In genomic region chr10:60220042-60220523, GRCm38 (mm10) we compare ENCODE assay signal across 10 mouse cellular contexts. TPM values are rescaled to one million over a fixed set of nuclear protein-coding genes. Genes with fewer than 3 reads are reported as not detected.
A peak's percentile ranks its signal among the peaks of the same experiment; 100 is the strongest.
DNase-seq lines count a peak whose midpoint lies in the region; ATAC-seq and TF ChIP-seq lines count a peak whose summit lies in the region.
"Had no signal": no experiment of that assay in that cellular context is flagged by ENCODE, and none has a peak within 500 bp of the region (broad histone marks: within the 10 kb centered on the region; RNA-seq: fewer than 3 reads in every experiment).

No protein-coding gene starts in this region.

- WGBS in forebrain, embryonic 12.5 days = 66% methylated on average over 5 of the region's 5 CpGs
- 72% methylated on average over 5 of the region's 5 CpGs for WGBS in forebrain, postnatal 0 days
- 75% methylated on average over 5 of the region's 5 CpGs for WGBS in midbrain, embryonic 10.5 days
- WGBS in midbrain, embryonic 16.5 days = 75% methylated on average over 5 of the region's 5 CpGs
- 76% methylated on average over 5 of the region's 5 CpGs for WGBS in limb, embryonic 13.5 days
- WGBS in stomach, embryonic 14.5 days = 77% methylated on average over 5 of the region's 5 CpGs

- H3K27me3 ChIP-seq in forebrain, embryonic 12.5 days = no peaks in the 10 kb centered on the region; the same call in 1 of the 2 replicates
- H3K27me3 ChIP-seq in forebrain, postnatal 0 days (ENCODE audit: insufficient read depth, low read length) = no peaks in the 10 kb centered on the region
- H3K27me3 ChIP-seq in midbrain, embryonic 10.5 days (ENCODE audit: low read depth, poor library complexity, severe bottlenecking) = peaks cover 45% of the 10 kb centered on the region
- H3K27me3 ChIP-seq in midbrain, embryonic 16.5 days (ENCODE audit: control insufficient read depth, insufficient read depth, low read depth, low read length) = peaks cover 11% of the 10 kb centered on the region
- no peaks in the 10 kb centered on the region; the same call in 1 of the 2 replicates for H3K27me3 ChIP-seq in limb, embryonic 13.5 days
- no peaks in the 10 kb centered on the region for H3K27me3 ChIP-seq in stomach, embryonic 14.5 days (ENCODE audit: control insufficient read depth, insufficient read depth, low read length)

- no peak for ATAC-seq in forebrain, embryonic 12.5 days (ENCODE audit: low FRiP score)
- no peak for ATAC-seq in forebrain, postnatal 0 days
- ATAC-seq in midbrain, embryonic 16.5 days = no peak
- no peak for ATAC-seq in limb, embryonic 13.5 days (ENCODE audit: low FRiP score, low read depth)
- ATAC-seq in stomach, embryonic 14.5 days (ENCODE audit: insufficient number of reproducible peaks, insufficient read depth, low FRiP score, low read depth) = no peak

- TF ChIP-seq CTCF in forebrain, postnatal 0 days (IDR thresholded peaks at IDR 0.05; ENCODE audit: low read depth) = no peak

- no peak overlapping the region; the same call in 1 of the 2 replicates for H3K4me3 ChIP-seq in forebrain, embryonic 12.5 days (replicated peaks)
- no peak overlapping the region for H3K4me3 ChIP-seq in forebrain, postnatal 0 days (ENCODE audit: low read depth, low read length)
- peak overlapping the region; percentile 92; the same call in 1 of the 2 replicates for H3K4me3 ChIP-seq in midbrain, embryonic 10.5 days
- H3K4me3 ChIP-seq in midbrain, embryonic 16.5 days (ENCODE audit: low read depth, low read length) = no peak overlapping the region
- H3K4me3 ChIP-seq in limb, embryonic 13.5 days = peak overlapping the region; percentile 74
- no peak overlapping the region for H3K4me3 ChIP-seq in stomach, embryonic 14.5 days (ENCODE audit: low read depth, low read length)

- no peaks in the 10 kb centered on the region for H3K36me3 ChIP-seq in forebrain, embryonic 12.5 days (replicated peaks)
- H3K36me3 ChIP-seq in forebrain, postnatal 0 days (ENCODE audit: insufficient read depth) = no peaks in the 10 kb centered on the region
- H3K36me3 ChIP-seq in midbrain, embryonic 10.5 days = no peaks in the 10 kb centered on the region
- no peaks in the 10 kb centered on the region for H3K36me3 ChIP-seq in midbrain, embryonic 16.5 days (ENCODE audit: control insufficient read depth, insufficient read depth, low read length)
- H3K36me3 ChIP-seq in limb, embryonic 13.5 days = no peaks in the 10 kb centered on the region; the same call in 1 of the 2 replicates
- no peaks in the 10 kb centered on the region for H3K36me3 ChIP-seq in stomach, embryonic 14.5 days (ENCODE audit: control insufficient read depth, insufficient read depth, low read length)

- H3K4me1 ChIP-seq in forebrain, embryonic 12.5 days = peaks cover 43% of the 10 kb centered on the region
- H3K4me1 ChIP-seq in forebrain, postnatal 0 days (ENCODE audit: insufficient read depth) = 0 out of 2 replicates have a peak, but pooled peaks cover 5% of the 10 kb centered on the region
- peaks cover 37% of the 10 kb centered on the region for H3K4me1 ChIP-seq in midbrain, embryonic 10.5 days
- peaks cover 12% of the 10 kb centered on the region for H3K4me1 ChIP-seq in midbrain, embryonic 16.5 days (ENCODE audit: control insufficient read depth, insufficient read depth, low read length)
- H3K4me1 ChIP-seq in limb, embryonic 13.5 days = peaks cover 42% of the 10 kb centered on the region
- peaks cover 28% of the 10 kb centered on the region; the same call in 1 of the 2 replicates for H3K4me1 ChIP-seq in stomach, embryonic 14.5 days (ENCODE audit: control insufficient read depth, insufficient read depth, low read length)

- no peak overlapping the region for H3K27ac ChIP-seq in forebrain, embryonic 12.5 days
- H3K27ac ChIP-seq in forebrain, postnatal 0 days (ENCODE audit: low read depth, low read length) = no peak overlapping the region
- peak overlapping the region; percentile 93; the same call in 1 of the 2 replicates for H3K27ac ChIP-seq in midbrain, embryonic 10.5 days (replicated peaks)
- H3K27ac ChIP-seq in midbrain, embryonic 16.5 days (ENCODE audit: low read length) = no peak overlapping the region
- peak overlapping the region; percentile 85; the same call in 1 of the 2 replicates for H3K27ac ChIP-seq in limb, embryonic 13.5 days
- H3K27ac ChIP-seq in stomach, embryonic 14.5 days (ENCODE audit: low read length) = no peak overlapping the region

- no peaks in the 10 kb centered on the region for H3K9me3 ChIP-seq in forebrain, embryonic 12.5 days
- no peaks in the 10 kb centered on the region for H3K9me3 ChIP-seq in forebrain, postnatal 0 days (ENCODE audit: low read length)
- H3K9me3 ChIP-seq in midbrain, embryonic 10.5 days (replicated peaks) = no peaks in the 10 kb centered on the region
- no peaks in the 10 kb centered on the region for H3K9me3 ChIP-seq in midbrain, embryonic 16.5 days (replicated peaks; ENCODE audit: control insufficient read depth, low read length, poor library complexity, severe bottlenecking)
- 0 out of 2 replicates have a peak, but pooled peaks cover 6% of the 10 kb centered on the region for H3K9me3 ChIP-seq in limb, embryonic 13.5 days
- H3K9me3 ChIP-seq in stomach, embryonic 14.5 days (ENCODE audit: control insufficient read depth, low read depth, low read length) = no peaks in the 10 kb centered on the region

- no peak overlapping the region for H3K9ac ChIP-seq in forebrain, embryonic 12.5 days
- no peak overlapping the region for H3K9ac ChIP-seq in forebrain, postnatal 0 days
- no peak overlapping the region for H3K9ac ChIP-seq in midbrain, embryonic 16.5 days (ENCODE audit: low read depth, low read length)
- H3K9ac ChIP-seq in limb, embryonic 13.5 days = peak overlapping the region; percentile 89; the same call in 1 of the 2 replicates
- H3K9ac ChIP-seq in stomach, embryonic 14.5 days (replicated peaks; ENCODE audit: low read depth, low read length) = no peak overlapping the region

- no peak for DNase-seq in forebrain, postnatal 0 days
- DNase-seq in midbrain, embryonic 10.5 days (ENCODE audit: low spot score) = no peak
- no peak for DNase-seq in right cerebral cortex, postnatal 10 days (ENCODE audit: low spot score in 2 of 2)
- no peak for DNase-seq in retina, embryonic 14.5 days (ENCODE audit: low spot score)
- DNase-seq: adrenal gland, postnatal 25 days; cerebellum, adult 2 months had no signal

- peak overlapping the region; percentile 89; the same call in 1 of the 2 replicates for H3K4me2 ChIP-seq in forebrain, embryonic 12.5 days
- H3K4me2 ChIP-seq in forebrain, postnatal 0 days (ENCODE audit: low read depth) = no peak overlapping the region
- no peak overlapping the region for H3K4me2 ChIP-seq in midbrain, embryonic 16.5 days (ENCODE audit: low read length)
- peak overlapping the region; percentile 86 for H3K4me2 ChIP-seq in limb, embryonic 13.5 days (replicated peaks)
- peak overlapping the region; percentile 63; the same call in 1 of the 2 replicates for H3K4me2 ChIP-seq in stomach, embryonic 14.5 days (replicated peaks; ENCODE audit: low read depth, low read length)

RNA-seq across cellular contexts. Expression of gene Chst3, which starts 1.0 kb away (rescaled TPM):
- 3.7 and 4.0 TPM in 2 replicates for polyA plus RNA-seq in forebrain, embryonic 12.5 days (2016; fragmentation: Nextera tagmentation; extraction: Ambion mirVana)
- total RNA-seq in forebrain, postnatal 0 days (2014; rRNA removed) = 3.9 and 5.6 TPM in 2 replicates
- 0.33 and 0.61 TPM in 2 replicates for polyA plus RNA-seq in forebrain, postnatal 0 days (2015; fragmentation: Nextera tagmentation; extraction: Ambion mirVana)
- 2.0 and 2.5 TPM in 2 replicates for polyA plus RNA-seq in midbrain, embryonic 10.5 days (2016; fragmentation: Nextera tagmentation; extraction: Ambion mirVana)
- 0.97 and 1.0 TPM in 2 replicates for polyA plus RNA-seq in midbrain, embryonic 16.5 days (2015; fragmentation: Nextera tagmentation; extraction: Ambion mirVana)
- polyA plus RNA-seq in limb, embryonic 13.5 days (2015; fragmentation: Nextera tagmentation; extraction: Ambion mirVana) = 3.1 and 3.7 TPM in 2 replicates
- 2.4 and 2.8 TPM in 2 replicates for polyA plus RNA-seq in stomach, embryonic 14.5 days (2014; fragmentation: Nextera tagmentation; extraction: Ambion mirVana)

RNA-seq across cellular contexts. Expression of gene Psap, which starts 57.3 kb away (rescaled TPM):
- polyA plus RNA-seq in forebrain, embryonic 12.5 days (2016; fragmentation: Nextera tagmentation; extraction: Ambion mirVana) = 86.9 and 90.5 TPM in 2 replicates
- total RNA-seq in forebrain, postnatal 0 days (2014; rRNA removed) = 577 and 690 TPM in 2 replicates
- polyA plus RNA-seq in forebrain, postnatal 0 days (2015; fragmentation: Nextera tagmentation; extraction: Ambion mirVana) = 229 and 259 TPM in 2 replicates
- polyA plus RNA-seq in midbrain, embryonic 10.5 days (2016; fragmentation: Nextera tagmentation; extraction: Ambion mirVana) = 52.0 and 69.2 TPM in 2 replicates
- polyA plus RNA-seq in midbrain, embryonic 16.5 days (2015; fragmentation: Nextera tagmentation; extraction: Ambion mirVana) = 204 and 235 TPM in 2 replicates
- polyA plus RNA-seq in limb, embryonic 13.5 days (2015; fragmentation: Nextera tagmentation; extraction: Ambion mirVana) = 103 and 104 TPM in 2 replicates
- polyA plus RNA-seq in stomach, embryonic 14.5 days (2014; fragmentation: Nextera tagmentation; extraction: Ambion mirVana) = 106 and 108 TPM in 2 replicates

Comparison
In these comparisons a context has a peak if more than half of its experiments do, and no peak if none do; other contexts are left out.
1. H3K27ac ChIP-seq: peak in midbrain, embryonic 10.5 days (single experiment) and limb, embryonic 13.5 days (single experiment); none in forebrain, embryonic 12.5 days (single experiment), forebrain, postnatal 0 days (single experiment), midbrain, embryonic 16.5 days (single experiment) and stomach, embryonic 14.5 days (single experiment).
2. H3K4me2 ChIP-seq: peak in forebrain, embryonic 12.5 days (single experiment), limb, embryonic 13.5 days (single experiment) and stomach, embryonic 14.5 days (single experiment); none in forebrain, postnatal 0 days (single experiment) and midbrain, embryonic 16.5 days (single experiment).
3. H3K4me3 ChIP-seq: peak in midbrain, embryonic 10.5 days (single experiment) and limb, embryonic 13.5 days (single experiment); none in forebrain, embryonic 12.5 days (single experiment), forebrain, postnatal 0 days (single experiment), midbrain, embryonic 16.5 days (single experiment) and stomach, embryonic 14.5 days (single experiment).